Mouse (Mus musculus): ENCODE measurements at regions not wholly inside any gene's neighbourhood (a gene's known extent, or its start where the extent isn't known, plus 50 kb on each side); places are given as distances from the start of the nearest gene placed in this dataset.

- 65% methylated on average over 17 of the region's 17 CpGs for WGBS
- H3K4me1 ChIP-seq (ENCODE audit: control insufficient read depth, insufficient read depth, low read length) = no peaks in the 10 kb centered on the region
These were observed 191.0 kb downstream of the Dhx35 start for GRCm38 (mm10) chr2:158985529-158986148.

GRCm38 (mm10) chr2:159002481-159003186 is 208.0 kb downstream of the Dhx35 start:
- Histone ChIP-seq H3K4me1 (ENCODE audit: control insufficient read depth, insufficient read depth, low read length) (no peaks in the 10 kb centered on the region), H3K27me3 (ENCODE audit: control insufficient read depth, insufficient read depth, low read length) (peaks cover 2% of the 10 kb centered on the region; the same call in 1 of the 2 replicates), H3K4me3 (replicated peaks; ENCODE audit: insufficient read depth, low read depth, low read length) (no peak overlapping the region), H3K27ac (ENCODE audit: insufficient read depth, low read length) (no peak overlapping the region)
- TF ChIP-seq CTCF (IDR thresholded peaks at IDR 0.05; ENCODE audit: borderline replicate concordance, insufficient read depth, low read depth, low read length) (no peak), POLR2A (IDR thresholded peaks at IDR 0.05; ENCODE audit: borderline replicate concordance, insufficient read depth, low read length) (no peak)
- WGBS = 11% methylated on average over 17 of the region's 17 CpGs
- DNase-seq = no peak

More at GRCm38 (mm10) chr2:158985529-158986148, 191.0 kb downstream of the Dhx35 start:
- no peak overlapping the region for H3K27ac ChIP-seq (ENCODE audit: insufficient read depth, low read length)
- TF ChIP-seq POLR2A (IDR thresholded peaks at IDR 0.05; ENCODE audit: borderline replicate concordance, insufficient read depth, low read length) (no peak), CTCF (IDR thresholded peaks at IDR 0.05; ENCODE audit: borderline replicate concordance, insufficient read depth, low read depth, low read length) (no peak)
- H3K27me3 ChIP-seq (ENCODE audit: control insufficient read depth, insufficient read depth, low read length) = no peaks in the 10 kb centered on the region
- H3K4me3 ChIP-seq (replicated peaks; ENCODE audit: insufficient read depth, low read depth, low read length) = no peak overlapping the region
- DNase-seq = no peak

- Histone ChIP-seq H3K4me1 (ENCODE audit: control insufficient read depth, insufficient read depth, low read length) (no peaks in the 10 kb centered on the region), H3K4me3 (replicated peaks; ENCODE audit: insufficient read depth, low read depth, low read length) (no peak overlapping the region), H3K27ac (ENCODE audit: insufficient read depth, low read length) (no peak overlapping the region), H3K27me3 (ENCODE audit: control insufficient read depth, insufficient read depth, low read length) (peaks cover 2% of the 10 kb centered on the region; the same call in 1 of the 2 replicates)
- no peak for DNase-seq
- no peak for TF ChIP-seq CTCF (IDR thresholded peaks at IDR 0.05; ENCODE audit: borderline replicate concordance, insufficient read depth, low read depth, low read length)
- no peak for TF ChIP-seq POLR2A (IDR thresholded peaks at IDR 0.05; ENCODE audit: borderline replicate concordance, insufficient read depth, low read length)
- whole genome bisulfite sequencing = 37% methylated on average over 4 of the region's 4 CpGs
These were observed 208.5 kb downstream of the Dhx35 start for GRCm38 (mm10) chr2:159003187-159003497.

GRCm38 (mm10) chr2:159004417-159004816 is 209.8 kb downstream of the Dhx35 start:
- 13% methylated on average over 9 of the region's 9 CpGs for WGBS
- Histone ChIP-seq H3K4me3 (replicated peaks; ENCODE audit: insufficient read depth, low read depth, low read length) (no peak overlapping the region), H3K27me3 (ENCODE audit: control insufficient read depth, insufficient read depth, low read length) (peaks cover 2% of the 10 kb centered on the region; the same call in 1 of the 2 replicates), H3K27ac (ENCODE audit: insufficient read depth, low read length) (no peak overlapping the region), H3K4me1 (ENCODE audit: control insufficient read depth, insufficient read depth, low read length) (no peaks in the 10 kb centered on the region)
- DNase-seq = no peak
- no peak for TF ChIP-seq POLR2A (IDR thresholded peaks at IDR 0.05; ENCODE audit: borderline replicate concordance, insufficient read depth, low read length)

- H3K4me1 ChIP-seq (ENCODE audit: control insufficient read depth, insufficient read depth, low read length) = no peaks in the 10 kb centered on the region
- no peaks in the 10 kb centered on the region; the same call in 1 of the 2 replicates for H3K27me3 ChIP-seq (ENCODE audit: control insufficient read depth, insufficient read depth, low read length)
- no peak overlapping the region for H3K27ac ChIP-seq (ENCODE audit: insufficient read depth, low read length)
- H3K4me3 ChIP-seq (replicated peaks; ENCODE audit: insufficient read depth, low read depth, low read length) = no peak overlapping the region
- no peak for DNase-seq
- WGBS = 85% methylated on average over 4 of the region's 4 CpGs
- TF ChIP-seq POLR2A (IDR thresholded peaks at IDR 0.05; ENCODE audit: borderline replicate concordance, insufficient read depth, low read length) = no peak
- TF ChIP-seq CTCF (IDR thresholded peaks at IDR 0.05; ENCODE audit: borderline replicate concordance, insufficient read depth, low read depth, low read length) = no peak
These were observed 218.1 kb downstream of the Dhx35 start for GRCm38 (mm10) chr2:159012725-159013124.

- Histone ChIP-seq H3K4me1 (ENCODE audit: control insufficient read depth, insufficient read depth, low read length) (no peaks in the 10 kb centered on the region), H3K4me3 (replicated peaks; ENCODE audit: insufficient read depth, low read depth, low read length) (no peak overlapping the region), H3K27me3 (ENCODE audit: control insufficient read depth, insufficient read depth, low read length) (no peaks in the 10 kb centered on the region; the same call in 1 of the 2 replicates), H3K27ac (ENCODE audit: insufficient read depth, low read length) (no peak overlapping the region)
- 79% methylated on average over 8 of the region's 8 CpGs for WGBS
- no peak for TF ChIP-seq POLR2A (IDR thresholded peaks at IDR 0.05; ENCODE audit: borderline replicate concordance, insufficient read depth, low read length)
- DNase-seq = no peak
These were observed 219.9 kb downstream of the Dhx35 start for GRCm38 (mm10) chr2:159014553-159014952.

GRCm38 (mm10) chr2:159019921-159020534 is 225.4 kb downstream of the Dhx35 start:
- no peaks in the 10 kb centered on the region; the same call in 1 of the 2 replicates for H3K27me3 ChIP-seq (ENCODE audit: control insufficient read depth, insufficient read depth, low read length)
- H3K27ac ChIP-seq (ENCODE audit: insufficient read depth, low read length) = no peak overlapping the region
- H3K4me3 ChIP-seq (replicated peaks; ENCODE audit: insufficient read depth, low read depth, low read length) = no peak overlapping the region
- DNase-seq = no peak
- TF ChIP-seq POLR2A (IDR thresholded peaks at IDR 0.05; ENCODE audit: borderline replicate concordance, insufficient read depth, low read length) = no peak
- TF ChIP-seq CTCF (IDR thresholded peaks at IDR 0.05; ENCODE audit: borderline replicate concordance, insufficient read depth, low read depth, low read length) = no peak
- H3K4me1 ChIP-seq (ENCODE audit: control insufficient read depth, insufficient read depth, low read length) = no peaks in the 10 kb centered on the region
- WGBS = 74% methylated on average over 4 of the region's 4 CpGs

- no peak for DNase-seq
- Histone ChIP-seq H3K4me1 (ENCODE audit: control insufficient read depth, insufficient read depth, low read length) (no peaks in the 10 kb centered on the region), H3K4me3 (replicated peaks; ENCODE audit: insufficient read depth, low read depth, low read length) (no peak overlapping the region), H3K27me3 (ENCODE audit: control insufficient read depth, insufficient read depth, low read length) (no peaks in the 10 kb centered on the region; the same call in 1 of the 2 replicates), H3K27ac (ENCODE audit: insufficient read depth, low read length) (no peak overlapping the region)
- 70% methylated on average over 8 of the region's 8 CpGs for WGBS
- no peak for TF ChIP-seq CTCF (IDR thresholded peaks at IDR 0.05; ENCODE audit: borderline replicate concordance, insufficient read depth, low read depth, low read length)
These were observed 237.5 kb downstream of the Dhx35 start for GRCm38 (mm10) chr2:159032147-159032546.
